Mouse (Mus musculus) frontal cortex, postnatal 36 days (tissue): ENCODE data around the gene Gm11037.
A peak's percentile ranks its signal among the peaks of the same experiment; 100 is the strongest.

ENCODE experiments used
- DNase-seq, 2 experiments: peaks; one replicate each; pipeline ENCODE4 v3.0.0; 2022; ENCODE audit warnings: low spot score in 2 of 2

Gene Gm11037

GRCm38 (mm10) chr2:131128636-131129157 is 4.6 kb upstream of the Gm11037 start:
- DNase-seq, result no peak

GRCm38 (mm10) chr2:131129836-131130235 is 3.5 kb upstream of the Gm11037 start:
- DNase-seq, result no peak

DNA sequence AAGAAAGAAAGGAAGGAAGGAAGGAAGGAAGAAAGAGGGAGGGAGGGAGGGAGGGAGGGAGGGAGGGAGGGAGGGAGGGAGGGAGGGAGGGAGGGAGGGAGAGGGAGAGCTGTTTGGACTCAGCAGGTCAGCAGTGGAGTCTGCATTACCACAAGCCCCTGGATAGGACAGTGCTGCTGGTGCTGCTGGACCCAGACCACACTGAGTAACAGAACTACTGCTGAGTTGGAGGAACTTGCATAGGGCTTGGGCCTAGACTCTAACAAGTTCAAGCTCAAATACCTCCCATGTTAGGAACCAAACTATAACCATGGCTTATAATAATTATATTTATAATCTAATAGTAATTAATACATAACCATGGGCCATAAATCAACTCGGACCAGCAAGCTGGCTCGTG is 2.4 kb upstream of the Gm11037 start:
- DNase-seq, result no peak

DNA sequence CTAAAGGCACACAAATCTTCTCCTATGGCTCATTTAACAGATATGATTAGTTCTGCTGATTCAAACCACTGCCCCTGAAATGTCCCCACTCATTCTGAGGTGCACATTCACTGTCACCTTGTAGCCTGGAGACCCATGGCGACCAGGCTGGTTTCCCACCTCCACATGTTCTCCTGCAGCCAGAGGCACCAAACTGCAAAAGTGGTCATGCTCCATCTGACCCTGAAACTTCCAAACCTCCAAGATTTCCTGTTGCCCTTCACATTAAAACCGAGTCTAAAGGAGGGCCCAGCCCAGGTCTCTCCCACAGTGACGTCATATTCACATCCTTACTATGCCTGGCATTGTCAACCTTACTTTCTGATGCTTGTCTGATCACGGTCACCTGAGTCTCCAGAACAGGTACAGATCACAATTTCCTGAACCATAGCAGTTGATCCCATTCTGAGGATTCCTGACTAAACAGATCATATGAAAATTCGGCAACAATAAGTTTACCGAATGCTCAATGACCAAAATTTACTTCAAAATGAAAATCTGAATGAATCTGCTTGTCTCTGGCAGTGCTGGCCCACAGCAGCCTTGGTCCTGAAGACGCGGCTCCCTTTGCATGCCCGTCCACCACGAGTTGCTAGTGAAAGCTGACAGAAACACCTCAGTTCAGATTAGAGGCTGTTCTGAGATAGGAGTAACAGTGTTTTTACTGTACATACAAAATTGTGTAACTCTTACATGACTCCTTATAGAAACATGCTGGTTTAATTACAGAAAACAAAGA is 997 bp upstream of the Gm11037 start:
- DNase-seq, result no peak

- no peak for DNase-seq
Observed at GRCm38 (mm10) chr2:131134381-131134780, 1.1 kb downstream of the Gm11037 start.

- no peak for DNase-seq
Observed at GRCm38 (mm10) chr2:131134826-131135400, 1.6 kb downstream of the Gm11037 start.

GRCm38 (mm10) chr2:131135521-131136139 is 2.3 kb downstream of the Gm11037 start:
- DNase-seq, result no peak

- DNase-seq, result no peak
Observed at GRCm38 (mm10) chr2:131138296-131138695, 5.0 kb downstream of the Gm11037 start.

DNA sequence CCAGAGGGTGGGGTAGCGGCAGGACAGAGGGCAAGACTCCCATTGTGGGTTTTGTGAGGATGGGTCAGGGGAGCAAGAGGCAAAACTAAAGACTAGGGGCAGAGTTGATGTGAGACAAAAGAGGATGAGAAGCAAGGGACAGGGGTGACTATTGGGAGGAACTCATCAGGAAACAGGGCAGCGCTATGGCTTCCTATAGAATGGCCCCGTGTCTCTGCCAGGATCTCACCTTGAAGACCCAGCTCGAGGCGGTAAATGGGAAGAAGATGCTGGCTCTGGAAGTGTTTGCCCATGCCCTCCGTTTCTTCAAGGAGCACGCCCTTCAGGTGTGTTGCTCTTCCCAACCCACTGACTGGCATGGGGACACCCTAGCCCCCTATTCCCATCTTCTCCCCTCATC is 5.5 kb downstream of the Gm11037 start:
- no peak for DNase-seq

- no peak for DNase-seq
Observed at GRCm38 (mm10) chr2:131139287-131139686, 6.0 kb downstream of the Gm11037 start.

DNA sequence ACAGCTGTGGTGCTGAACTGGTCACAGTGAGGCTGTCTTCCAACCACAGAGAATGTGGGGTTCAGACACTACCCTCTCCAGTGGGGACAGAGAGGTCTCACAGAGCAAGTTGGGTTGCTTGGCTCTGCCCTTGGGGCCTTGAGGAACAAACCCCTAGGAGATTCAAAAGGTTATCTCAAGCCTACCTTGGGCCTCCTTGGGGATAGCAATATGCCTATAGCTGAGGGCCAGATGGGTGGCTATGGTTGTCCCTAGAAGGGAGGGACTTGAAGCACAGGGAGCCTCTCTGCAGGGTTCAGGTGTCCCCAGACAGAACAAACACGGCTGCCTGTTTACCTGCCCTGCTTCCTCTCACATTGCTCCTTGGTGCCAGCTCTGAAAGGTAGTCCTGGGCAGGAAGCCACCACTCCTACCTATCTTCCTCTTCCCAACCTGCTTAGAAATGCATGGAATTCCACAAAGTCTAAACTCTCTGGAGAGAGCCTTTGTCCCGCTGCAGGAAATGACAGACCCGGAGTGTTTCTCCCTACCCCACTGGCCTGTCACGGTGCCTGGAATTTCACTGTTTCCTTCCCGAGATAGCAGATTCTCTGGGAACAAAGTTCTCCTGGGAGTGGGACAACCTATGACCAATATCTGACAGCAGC is 6.7 kb downstream of the Gm11037 start:
- no peak for DNase-seq

- no peak for DNase-seq
Observed at GRCm38 (mm10) chr2:131140533-131140905, 7.2 kb downstream of the Gm11037 start.

GRCm38 (mm10) chr2:131141336-131141986 is 8.2 kb downstream of the Gm11037 start:
- no peak for DNase-seq

- peak; percentile 40 to 42 for DNase-seq
Observed at GRCm38 (mm10) chr2:131142592-131142991, 9.3 kb downstream of the Gm11037 start.

DNA sequence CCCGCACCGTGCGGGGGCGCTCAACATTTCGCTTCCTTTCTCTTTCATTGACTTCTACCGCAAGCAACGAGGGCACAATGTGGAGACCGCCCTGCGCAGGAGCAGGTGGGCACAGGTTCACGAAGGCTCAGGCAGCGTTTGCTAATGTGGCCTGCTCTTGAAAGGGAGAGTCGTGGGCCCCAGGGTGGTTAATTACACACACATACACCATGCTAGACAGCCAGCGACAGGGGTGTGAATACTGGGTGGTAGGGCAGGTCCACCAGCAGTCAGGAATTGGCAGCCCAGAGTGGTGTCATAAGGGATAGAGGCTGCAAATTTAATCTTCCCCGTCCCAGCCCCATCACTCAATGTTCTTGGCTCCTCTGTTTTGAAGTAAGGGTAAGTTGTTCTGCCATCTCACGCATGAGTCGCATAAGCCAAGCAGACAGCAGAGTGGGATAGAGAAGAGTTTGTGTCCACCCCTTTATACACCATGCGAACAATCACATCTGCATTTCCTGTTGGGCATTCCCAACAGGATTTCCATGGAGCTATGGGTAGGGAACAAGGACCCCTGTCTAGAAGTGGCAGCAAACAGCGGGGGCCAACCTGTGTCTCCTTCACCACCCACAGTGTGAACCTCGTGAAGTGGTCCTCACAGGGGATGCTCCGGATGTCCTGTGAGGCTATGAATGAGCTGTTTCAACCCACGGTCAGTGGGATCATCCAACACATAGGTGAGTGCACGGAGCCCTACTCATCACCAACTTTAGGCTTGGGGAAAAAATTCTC is 9.9 kb downstream of the Gm11037 start:
- DNase-seq, result no peak

DNA sequence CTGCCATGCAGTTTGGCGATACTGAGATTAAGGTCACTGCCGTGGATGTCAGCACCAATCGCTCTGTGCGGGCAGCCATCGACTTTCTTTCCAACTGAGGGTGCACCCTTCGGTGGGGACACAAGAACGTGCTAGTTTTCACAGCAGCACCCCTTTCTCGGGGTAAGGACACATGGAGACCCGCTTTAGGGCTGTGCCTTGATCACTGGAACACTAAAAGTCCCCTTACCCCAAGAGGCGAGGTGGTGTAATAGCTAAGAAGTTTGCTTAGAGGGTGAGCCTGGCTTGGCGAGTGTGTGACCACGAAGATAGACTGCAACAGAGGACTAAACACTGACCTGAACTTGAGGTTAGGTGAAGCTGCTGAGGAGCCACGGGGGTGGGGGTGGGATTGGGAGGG is 11.8 kb downstream of the Gm11037 start:
- no peak for DNase-seq

- DNase-seq, result no peak
Observed at GRCm38 (mm10) chr2:131145536-131145935, 12.2 kb downstream of the Gm11037 start.

DNA sequence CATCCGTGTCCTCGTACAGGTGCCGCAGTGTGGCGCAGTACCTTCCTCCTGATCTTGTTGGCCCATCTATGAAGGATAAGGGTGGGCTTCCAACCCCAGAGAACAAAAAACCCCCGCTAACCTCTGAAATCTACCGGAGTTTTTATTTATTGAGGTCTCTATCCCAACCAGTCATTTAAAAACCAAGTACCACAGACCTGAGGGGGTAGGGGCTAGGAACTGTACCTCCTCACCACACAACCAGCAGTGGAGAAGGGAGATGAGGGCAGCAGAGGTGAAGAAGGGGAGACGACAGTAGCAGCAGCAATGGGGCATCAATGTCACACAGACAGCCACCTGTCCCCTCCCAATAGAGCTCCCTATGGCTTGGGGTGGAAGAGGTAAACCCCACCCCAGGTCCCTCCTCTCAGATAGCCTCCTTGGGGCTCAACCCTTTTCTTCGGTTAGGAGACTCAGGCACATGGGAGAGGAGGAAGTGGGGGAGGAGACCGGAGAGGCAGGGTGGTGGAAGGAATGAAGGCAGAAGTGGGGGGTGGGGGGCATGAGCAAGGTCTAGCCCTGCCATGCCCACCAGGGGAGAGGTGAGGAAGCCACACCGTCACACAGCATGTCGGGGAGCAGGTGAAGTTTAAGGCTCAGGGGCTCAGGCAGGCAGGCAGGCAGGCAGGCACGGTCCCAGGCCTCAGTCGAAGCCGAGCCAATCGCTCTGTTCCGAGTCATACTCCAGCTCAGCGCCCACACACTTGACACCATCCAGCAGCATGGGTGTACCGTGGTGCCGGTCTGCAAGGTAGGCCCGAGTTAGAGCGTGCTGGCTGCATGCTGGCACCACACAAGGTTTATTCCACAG is 13.1 kb downstream of the Gm11037 start:
- peak in 1 of 2 experiments; percentile 12 for DNase-seq

- DNase-seq, result no peak
Observed at GRCm38 (mm10) chr2:131147043-131147365, 13.7 kb downstream of the Gm11037 start.
